Mouse (Mus musculus) midbrain, embryonic 14.5 days (tissue): ENCODE measurements around the gene Izumo1. TPM values are rescaled to one million over a fixed set of nuclear protein-coding genes. Genes with fewer than 3 reads are reported as not detected.
"Not testable (repeated sequence)": the region's sequence is repeated elsewhere in the genome, so short reads cannot be mapped to it uniquely, and the experiment has no call there.

Experiments used
- ATAC-seq: fragments of 200-750 bp; cut with Nextera tagmentation; 2 replicates; pipeline ENCODE4 v1.8.0; 2017; ENCODE audit warnings: moderate number of reproducible peaks, moderate library complexity; ENCODE audit not compliant: low FRiP score, low TSS enrichment
- DNase-seq: peaks from one replicate; pipeline ENCODE4 v3.0.0-alpha.2; 2015
- H3K27ac ChIP-seq: fragments of 300-500 bp; sonication (generic); replicated peaks from 2 replicates; pipeline ENCODE4 v1.5.1; 2014; ENCODE audit warnings: mild to moderate bottlenecking, low read depth, low read length, moderate library complexity
- H3K27me3 ChIP-seq: fragments of 300-500 bp; sonication (generic); 2 replicates; pipeline ENCODE4 v1.6.1; 2014; ENCODE audit warnings: low read length, control low read depth, mixed read lengths; ENCODE audit not compliant: control insufficient read depth, insufficient read depth
- H3K36me3 ChIP-seq: fragments of 300-500 bp; sonication (generic); 2 replicates; pipeline ENCODE4 v1.6.1; 2014; ENCODE audit warnings: low read length, control low read depth; ENCODE audit not compliant: control insufficient read depth, insufficient read depth
- H3K4me1 ChIP-seq: fragments of 300-500 bp; sonication (generic); 2 replicates; pipeline ENCODE4 v1.6.1; 2014; ENCODE audit warnings: mild to moderate bottlenecking, antibody characterized with exemption, low read length, control low read depth; ENCODE audit not compliant: control insufficient read depth, insufficient read depth
- H3K4me2 ChIP-seq: fragments of 300-500 bp; sonication (generic); 2 replicates; pipeline ENCODE4 v1.6.1; 2014; ENCODE audit warnings: mild to moderate bottlenecking, low read length, moderate library complexity
- H3K4me3 ChIP-seq: fragments of 300-500 bp; sonication (generic); replicated peaks from 2 replicates; pipeline ENCODE4 v1.5.1; 2014; ENCODE audit warnings: low read depth, low read length
- H3K9ac ChIP-seq: fragments of 300-500 bp; sonication (generic); replicated peaks from 2 replicates; pipeline ENCODE4 v1.6.1; 2014; ENCODE audit warnings: mild to moderate bottlenecking, low read length, moderate library complexity
- H3K9me3 ChIP-seq: fragments of 300-500 bp; sonication (generic); 2 replicates; pipeline ENCODE4 v1.6.1; 2016; ENCODE audit warnings: low read length, control low read depth, mixed read lengths; ENCODE audit not compliant: control insufficient read depth
- WGBS: fragments of 180-500 bp; shearing (Covaris S2); extraction: QIAGEN DNeasy Blood & Tissue Kit; methylation state at CpG from one replicate; pipeline ENCODE4 v1.1.7; 2014; 5-methylcytosine and 5-hydroxymethylcytosine counted together
- polyA plus RNA-seq: library from polyadenylated mRNA; unstranded; fragments of >200 nt; fragmentation: Nextera tagmentation; extraction: Ambion mirVana; gene quantifications from 2 replicates; pipeline ENCODE4 v1.2.1, GENCODE M21; 2014

The Izumo1 gene
- polyA plus RNA-seq, 1 experiment from 2014 or later, result not detected

- no peaks in the 10 kb centered on the region for H3K9me3 ChIP-seq
- H3K9ac ChIP-seq, result peak overlapping the region; percentile 73
- H3K36me3 ChIP-seq, result no peaks in the 10 kb centered on the region
- no peaks in the 10 kb centered on the region for H3K27me3 ChIP-seq
- ATAC-seq (peak; percentile 93), DNase-seq (peak; percentile 98)
- H3K4me1 ChIP-seq, result peaks cover 25% of the 10 kb centered on the region
- H3K4me2 ChIP-seq, result peak overlapping the region; percentile 89
- H3K4me3 ChIP-seq, result peak overlapping the region; percentile 47
- H3K27ac ChIP-seq, result peak overlapping the region; percentile 92
- WGBS, result under 1% methylated on average over 28 of the region's 28 CpGs
Measured at GRCm38 (mm10) chr7:45643441-45644178, 22.0 kb downstream of the Izumo1 start.

- WGBS, result 4% methylated on average over 18 of the region's 18 CpGs
- peaks cover 25% of the 10 kb centered on the region for H3K4me1 ChIP-seq
- no peaks in the 10 kb centered on the region for H3K36me3 ChIP-seq
- H3K9ac ChIP-seq, result peak overlapping the region; percentile 21; the same call in 1 of the 2 replicates
- peak overlapping the region; percentile 81 for H3K27ac ChIP-seq
- ATAC-seq (peak; percentile 20), DNase-seq (peak; percentile 77)
- peak overlapping the region; percentile 47 for H3K4me3 ChIP-seq
- H3K9me3 ChIP-seq, result no peaks in the 10 kb centered on the region
- H3K27me3 ChIP-seq, result no peaks in the 10 kb centered on the region
- H3K4me2 ChIP-seq, result peak overlapping the region; percentile 89
Measured at GRCm38 (mm10) chr7:45644183-45644582, 22.6 kb downstream of the Izumo1 start.

GRCm38 (mm10) chr7:45644872-45645590 lies 23.4 kb downstream of the Izumo1 start:
- Histone ChIP-seq H3K4me3 (peak overlapping the region; percentile 47; the same call in 1 of the 2 replicates), H3K9ac (no peak overlapping the region), H3K4me2 (peak overlapping the region; percentile 89), H3K27me3 (no peaks in the 10 kb centered on the region), H3K36me3 (no peaks in the 10 kb centered on the region), H3K4me1 (peaks cover 25% of the 10 kb centered on the region), H3K9me3 (no peaks in the 10 kb centered on the region), H3K27ac (peak overlapping the region; percentile 81)
- WGBS, result 74% methylated on average over 6 of the region's 6 CpGs
- DNase-seq (no peak), ATAC-seq (no peak)

- DNase-seq (no peak), ATAC-seq (no peak)
- 56% methylated on average over 7 of the region's 7 CpGs for WGBS
- H3K9ac ChIP-seq, result no peak overlapping the region
- no peaks in the 10 kb centered on the region for H3K27me3 ChIP-seq
- H3K36me3 ChIP-seq, result no peaks in the 10 kb centered on the region
- no peak overlapping the region for H3K4me2 ChIP-seq
- H3K27ac ChIP-seq, result no peak overlapping the region
- H3K9me3 ChIP-seq, result no peaks in the 10 kb centered on the region
- no peak overlapping the region for H3K4me3 ChIP-seq
- H3K4me1 ChIP-seq, result peaks cover 25% of the 10 kb centered on the region
Measured at GRCm38 (mm10) chr7:45645591-45645971, 24.0 kb downstream of the Izumo1 start.

GRCm38 (mm10) chr7:45646671-45647070 lies 25.1 kb downstream of the Izumo1 start:
- Histone ChIP-seq H3K4me2 (no peak overlapping the region), H3K27ac (no peak overlapping the region), H3K36me3 (no peaks in the 10 kb centered on the region), H3K9me3 (no peaks in the 10 kb centered on the region), H3K27me3 (no peaks in the 10 kb centered on the region), H3K4me1 (peaks cover 25% of the 10 kb centered on the region), H3K9ac (no peak overlapping the region), H3K4me3 (no peak overlapping the region)
- WGBS, result 72% methylated on average over 4 of the region's 4 CpGs
- DNase-seq, result no peak
- ATAC-seq, result no peak

- no peaks in the 10 kb centered on the region for H3K27me3 ChIP-seq
- H3K4me1 ChIP-seq, result peaks cover 9% of the 10 kb centered on the region; the same call in 1 of the 2 replicates
- WGBS, result 86% methylated on average over 8 of the region's 8 CpGs
- ATAC-seq, result no peak
- H3K27ac ChIP-seq, result no peak overlapping the region
- no peak overlapping the region for H3K4me2 ChIP-seq
- H3K36me3 ChIP-seq, result no peaks in the 10 kb centered on the region
- DNase-seq, result no peak
- no peak overlapping the region for H3K4me3 ChIP-seq
- H3K9me3 ChIP-seq, result no peaks in the 10 kb centered on the region
- no peak overlapping the region for H3K9ac ChIP-seq
Measured at GRCm38 (mm10) chr7:45649351-45649750, 27.7 kb downstream of the Izumo1 start.

GRCm38 (mm10) chr7:45650484-45650883 lies 28.9 kb downstream of the Izumo1 start:
- not testable (repeated sequence) for ATAC-seq, H3K27ac ChIP-seq, H3K4me3 ChIP-seq, H3K36me3 ChIP-seq, H3K4me1 ChIP-seq, H3K9me3 ChIP-seq, H3K4me2 ChIP-seq, H3K9ac ChIP-seq, DNase-seq, H3K27me3 ChIP-seq
- 95% methylated on average over 19 of the region's 20 CpGs for WGBS

GRCm38 (mm10) chr7:45654424-45655047 lies 32.9 kb downstream of the Izumo1 start:
- no peak overlapping the region for H3K27ac ChIP-seq
- no peaks in the 10 kb centered on the region for H3K36me3 ChIP-seq
- 29% methylated on average over 17 of the region's 17 CpGs for WGBS
- H3K4me3 ChIP-seq, result no peak overlapping the region
- ATAC-seq, result no peak
- H3K9me3 ChIP-seq, result no peaks in the 10 kb centered on the region
- peak; percentile 50 for DNase-seq
- H3K4me2 ChIP-seq, result peak overlapping the region; percentile 32
- H3K27me3 ChIP-seq, result no peaks in the 10 kb centered on the region
- H3K4me1 ChIP-seq, result no peaks in the 10 kb centered on the region
- no peak overlapping the region; the same call in 1 of the 2 replicates for H3K9ac ChIP-seq
